Comparison of ENCODE assay signal across 28 mouse cellular contexts in the genomic region with DNA sequence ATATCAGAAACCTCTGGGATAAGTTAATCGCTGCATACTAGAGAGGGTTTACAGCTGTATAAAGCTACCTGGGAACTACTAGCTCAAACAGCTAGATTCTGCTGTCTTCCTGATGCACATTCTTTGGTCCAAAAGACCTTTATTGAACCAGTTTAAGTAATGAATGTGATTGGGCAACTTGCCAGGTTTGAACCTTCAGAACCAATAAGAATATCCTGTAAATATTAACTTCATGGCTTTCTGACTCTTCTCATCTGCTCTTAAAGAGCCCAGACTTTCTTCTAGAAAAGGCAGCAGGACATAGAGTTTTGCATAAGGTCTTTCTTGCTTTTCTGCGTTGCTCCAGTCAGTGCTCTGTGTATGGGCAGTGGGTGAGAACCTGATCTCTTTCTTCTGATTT.
DNase-seq lines count a peak whose midpoint lies in the region; ATAC-seq and TF ChIP-seq lines count a peak whose summit lies in the region.
"Had no signal": no experiment of that assay in that cellular context is flagged by ENCODE, and none has a peak within 500 bp of the region (broad histone marks: within the 10 kb centered on the region; RNA-seq: fewer than 3 reads in every experiment).

No protein-coding gene starts in this region.

- no peak overlapping the region for H3K4me3 ChIP-seq in kidney, adult 2 months (ENCODE audit: insufficient read depth, low read depth, low read length)
- no peak overlapping the region for H3K4me3 ChIP-seq in liver, postnatal 0 days (ENCODE audit: low read depth, low read length)
- H3K4me3 ChIP-seq in liver, embryonic 11.5 days (ENCODE audit: low read depth, low read length) = no peak overlapping the region
- H3K4me3 ChIP-seq: embryonic facial prominence, embryonic 13.5 days; embryonic facial prominence, embryonic 15.5 days; erythroblast, embryonic 14.5 days; forebrain, embryonic 10.5 days; forebrain, embryonic 12.5 days had no signal

- no peaks in the 10 kb centered on the region for H3K27me3 ChIP-seq in kidney, adult 2 months (replicated peaks; ENCODE audit: control insufficient read depth, insufficient read depth, low read length)
- no peaks in the 10 kb centered on the region for H3K27me3 ChIP-seq in liver, postnatal 0 days (ENCODE audit: insufficient read depth, low read length)
- no peaks in the 10 kb centered on the region for H3K27me3 ChIP-seq in liver, embryonic 11.5 days (replicated peaks; ENCODE audit: control insufficient read depth, insufficient read depth, low read length)
- H3K27me3 ChIP-seq: CH12.LX; embryonic facial prominence, embryonic 13.5 days; embryonic facial prominence, embryonic 15.5 days; forebrain, embryonic 12.5 days had no signal

- TF ChIP-seq POLR2A in kidney, adult 2 months (IDR thresholded peaks at IDR 0.05; ENCODE audit: low read depth, low read length) = no peak

- no peak for ATAC-seq in liver, postnatal 0 days
- ATAC-seq in liver, embryonic 11.5 days (replicated peaks; ENCODE audit: low FRiP score) = no peak
- ATAC-seq: forebrain, embryonic 14.5 days; forebrain, embryonic 16.5 days; Patski had no signal

- no peaks in the 10 kb centered on the region for H3K9me3 ChIP-seq in liver, postnatal 0 days (ENCODE audit: low read length)
- no peaks in the 10 kb centered on the region for H3K9me3 ChIP-seq in liver, embryonic 11.5 days (ENCODE audit: control insufficient read depth, low read length)
- H3K9me3 ChIP-seq: embryonic facial prominence, embryonic 13.5 days; embryonic facial prominence, embryonic 15.5 days; forebrain, embryonic 10.5 days; forebrain, embryonic 12.5 days; G1E had no signal

- H3K27ac ChIP-seq in kidney, adult 2 months (ENCODE audit: insufficient read depth, low read depth, low read length) = no peak overlapping the region
- H3K27ac ChIP-seq in liver, postnatal 0 days (ENCODE audit: low read depth) = peak overlapping the region; percentile 49; the same call in 1 of the 2 replicates
- no peak overlapping the region for H3K27ac ChIP-seq in liver, embryonic 11.5 days (ENCODE audit: low read depth, low read length)
- H3K27ac ChIP-seq: embryonic facial prominence, embryonic 13.5 days; embryonic facial prominence, embryonic 15.5 days; forebrain, embryonic 10.5 days; forebrain, embryonic 12.5 days had no signal

- TF ChIP-seq EP300 in liver, postnatal 0 days (IDR thresholded peaks at IDR 0.05; ENCODE audit: low read depth) = no peak

- no peaks in the 10 kb centered on the region for H3K4me1 ChIP-seq in kidney, adult 2 months (ENCODE audit: control insufficient read depth, insufficient read depth, low read length)
- 0 out of 2 replicates have a peak, but pooled peaks cover 2% of the 10 kb centered on the region for H3K4me1 ChIP-seq in liver, postnatal 0 days (ENCODE audit: insufficient read depth)
- H3K4me1 ChIP-seq in liver, embryonic 11.5 days (replicated peaks; ENCODE audit: control insufficient read depth, insufficient read depth, low read length) = no peaks in the 10 kb centered on the region
- H3K4me1 ChIP-seq: embryonic facial prominence, embryonic 13.5 days; embryonic facial prominence, embryonic 15.5 days; forebrain, embryonic 10.5 days; forebrain, embryonic 12.5 days had no signal

- 59% methylated on average over 2 of the region's 2 CpGs for WGBS in kidney, adult 2 months
- WGBS in liver, postnatal 0 days (ENCODE audit: insufficient replicate concordance) = 72% methylated on average over 2 of the region's 2 CpGs
- WGBS in liver, embryonic 11.5 days = 84% methylated on average over 2 of the region's 2 CpGs

- H3K9ac ChIP-seq in liver, postnatal 0 days (replicated peaks) = no peak overlapping the region
- no peak overlapping the region for H3K9ac ChIP-seq in liver, embryonic 11.5 days (ENCODE audit: low read depth, low read length)
- H3K9ac ChIP-seq: embryonic facial prominence, embryonic 13.5 days; embryonic facial prominence, embryonic 15.5 days; forebrain, embryonic 12.5 days had no signal

- H3K4me2 ChIP-seq in liver, postnatal 0 days (ENCODE audit: low read depth, low read length) = no peak overlapping the region
- no peak overlapping the region for H3K4me2 ChIP-seq in liver, embryonic 11.5 days
- H3K4me2 ChIP-seq: embryonic facial prominence, embryonic 13.5 days; embryonic facial prominence, embryonic 15.5 days; forebrain, embryonic 12.5 days had no signal

- DNase-seq in kidney, adult 2 months = peak; percentile 6
- DNase-seq in kidney, adult 8-10 months = no peak
- no peak for DNase-seq in liver, postnatal 0 days
- no peak for DNase-seq in liver, embryonic 11.5 days (ENCODE audit: low spot score)
- DNase-seq in induced T-regulatory cell, adult 2 months (ENCODE audit: low read depth) = peak; percentile 65
- DNase-seq in naive thymus-derived CD4-positive, alpha-beta T cell, adult 2 months (ENCODE audit: low read depth) = peak; percentile 32
- no peak for DNase-seq in left cerebral cortex, adult 11 months (ENCODE audit: low spot score)
- DNase-seq in right cerebral cortex, postnatal 25 days = no peak
- DNase-seq: adrenal gland, adult 8-10 months; adrenal gland, postnatal 14 days; adrenal gland, postnatal 36 days; B cell, adult 2 months; cerebellum, adult 11-12 months; cerebellum, adult 2 months; cerebellum, adult 9-10 months; cerebellum, postnatal 10 days; cerebellum, postnatal 25 days; embryo, embryonic 11 days had no signal

- no peak for TF ChIP-seq CTCF in kidney, adult 2 months (conservative IDR thresholded peaks at IDR 0.05; ENCODE audit: insufficient read depth, insufficient read length, low read depth, low read length)
- TF ChIP-seq CTCF in liver, postnatal 0 days (IDR thresholded peaks at IDR 0.05; ENCODE audit: low read depth) = no peak

- no peaks in the 10 kb centered on the region for H3K36me3 ChIP-seq in kidney, adult 2 months (ENCODE audit: control insufficient read depth, insufficient read depth, low read length)
- H3K36me3 ChIP-seq in liver, postnatal 0 days (replicated peaks; ENCODE audit: insufficient read depth, low read length) = 0 out of 2 replicates have a peak, but pooled peaks cover 3% of the 10 kb centered on the region
- no peaks in the 10 kb centered on the region for H3K36me3 ChIP-seq in liver, embryonic 11.5 days (ENCODE audit: control insufficient read depth, insufficient read depth, low read length)
- H3K36me3 ChIP-seq: embryonic facial prominence, embryonic 13.5 days; embryonic facial prominence, embryonic 15.5 days; forebrain, embryonic 10.5 days; forebrain, embryonic 12.5 days had no signal

Comparison
In these comparisons a context has a peak if more than half of its experiments do, and no peak if none do; other contexts are left out.
1. DNase-seq: peak in kidney, adult 2 months (single experiment), induced T-regulatory cell, adult 2 months (single experiment) and naive thymus-derived CD4-positive, alpha-beta T cell, adult 2 months (single experiment); none in kidney, adult 8-10 months (0 of 2), liver, postnatal 0 days (single experiment), liver, embryonic 11.5 days (single experiment), left cerebral cortex, adult 11 months (single experiment) and right cerebral cortex, postnatal 25 days (single experiment).